Mouse (Mus musculus): ENCODE data around the gene Sgip1.

- TF ChIP-seq POLR2A (IDR thresholded peaks at IDR 0.05; ENCODE audit: borderline replicate concordance, insufficient read depth, low read length) (no peak), CTCF (IDR thresholded peaks at IDR 0.05; ENCODE audit: borderline replicate concordance, insufficient read depth, low read depth, low read length) (no peak)
Observed at GRCm38 (mm10) chr4:102840062-102840798, 99.1 kb downstream of the Sgip1 start.
